Mouse (Mus musculus): ENCODE measurements around the gene Egfr.

Gene Egfr

DNA sequence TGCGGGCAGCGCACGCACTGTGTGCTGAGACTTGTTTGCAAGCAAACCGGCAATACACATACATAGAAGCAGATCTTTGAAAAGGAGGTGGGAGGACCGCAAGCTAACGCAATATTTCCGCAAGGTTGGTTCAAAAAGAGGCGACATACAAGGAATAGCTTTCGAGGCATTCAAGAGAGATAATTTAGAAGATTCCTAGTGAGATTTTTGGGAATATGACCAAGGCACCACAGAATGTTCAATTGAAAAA lies 199.7 kb downstream of the Egfr start:
- no peak for DNase-seq (ENCODE audit: low spot score)

DNA sequence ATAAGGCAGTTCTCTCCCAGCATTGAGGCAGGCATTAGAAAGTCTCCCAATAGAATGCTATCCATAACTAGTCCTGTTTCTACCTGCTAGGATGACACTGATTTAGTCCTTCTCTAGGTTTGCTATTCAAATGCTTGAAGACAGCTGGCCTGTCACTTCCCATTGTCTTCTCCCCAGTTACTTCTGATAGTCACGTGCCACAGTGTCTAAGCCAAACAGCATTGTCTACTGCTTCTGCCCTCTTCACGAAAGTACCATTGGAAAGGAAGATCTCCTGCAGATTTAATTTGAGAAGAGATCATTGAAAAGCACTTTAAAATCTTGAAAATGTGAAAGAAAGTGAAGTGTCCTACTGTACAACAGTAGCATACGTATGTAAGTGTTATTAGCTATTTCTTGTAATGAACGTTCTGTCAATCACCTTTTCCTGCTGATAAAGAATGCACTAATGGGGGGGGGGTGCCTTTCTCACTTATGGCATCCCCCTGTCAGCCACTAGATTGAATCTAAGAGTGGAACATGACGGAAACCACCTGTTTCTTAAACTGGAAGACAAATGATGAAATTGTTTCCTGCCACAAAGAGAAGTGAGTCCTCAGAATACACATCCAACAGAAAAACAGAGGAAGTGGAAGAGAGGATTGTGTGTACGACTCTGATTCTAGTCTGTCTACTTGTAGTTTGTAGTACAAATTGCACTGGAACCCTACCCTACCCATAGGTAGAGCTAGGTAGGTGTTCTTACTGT lies 204.3 kb downstream of the Egfr start:
- no peak for DNase-seq (ENCODE audit: low spot score)

DNA sequence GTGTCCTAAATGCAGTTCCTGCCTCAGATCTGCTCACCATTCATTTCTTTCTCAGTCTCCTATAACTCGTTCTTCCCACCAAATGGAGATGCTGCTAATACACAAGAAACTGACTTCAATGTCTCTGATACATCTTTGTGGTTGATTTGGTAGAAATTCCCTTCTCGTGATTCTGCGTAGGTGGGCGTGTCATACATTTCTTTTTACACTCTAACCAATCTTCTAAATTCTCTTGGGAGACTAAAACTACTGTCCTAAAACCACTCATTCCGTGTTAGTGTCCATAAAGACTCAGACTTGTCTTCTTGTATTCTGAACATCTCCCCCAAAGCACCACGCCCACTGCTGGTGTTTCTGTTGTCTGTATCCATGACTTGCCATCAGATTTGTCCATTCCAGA lies 205.0 kb downstream of the Egfr start:
- DNase-seq (ENCODE audit: low spot score), result no peak

DNA sequence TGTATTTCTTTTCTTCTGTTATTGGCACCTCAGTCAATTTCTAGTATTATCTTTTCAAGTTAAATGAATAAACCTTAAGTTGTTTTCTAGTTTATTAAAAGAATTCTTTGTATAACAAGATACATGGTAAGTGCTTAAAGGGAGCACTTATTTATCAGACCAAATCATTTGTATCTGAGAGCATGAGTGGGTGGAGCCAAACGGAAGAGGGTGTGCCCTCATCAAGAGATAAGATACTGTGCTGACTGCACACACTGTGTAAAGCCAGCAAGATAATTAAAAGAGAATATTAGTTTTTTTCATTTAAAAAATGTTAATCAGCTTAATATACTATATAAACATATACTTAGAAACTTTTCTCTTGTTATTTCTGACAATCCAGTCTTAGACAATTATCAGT lies 206.5 kb downstream of the Egfr start:
- DNase-seq (ENCODE audit: low spot score), result no peak
